Comparison of ENCODE assay signal across 9 mouse cellular contexts in the genomic region with DNA sequence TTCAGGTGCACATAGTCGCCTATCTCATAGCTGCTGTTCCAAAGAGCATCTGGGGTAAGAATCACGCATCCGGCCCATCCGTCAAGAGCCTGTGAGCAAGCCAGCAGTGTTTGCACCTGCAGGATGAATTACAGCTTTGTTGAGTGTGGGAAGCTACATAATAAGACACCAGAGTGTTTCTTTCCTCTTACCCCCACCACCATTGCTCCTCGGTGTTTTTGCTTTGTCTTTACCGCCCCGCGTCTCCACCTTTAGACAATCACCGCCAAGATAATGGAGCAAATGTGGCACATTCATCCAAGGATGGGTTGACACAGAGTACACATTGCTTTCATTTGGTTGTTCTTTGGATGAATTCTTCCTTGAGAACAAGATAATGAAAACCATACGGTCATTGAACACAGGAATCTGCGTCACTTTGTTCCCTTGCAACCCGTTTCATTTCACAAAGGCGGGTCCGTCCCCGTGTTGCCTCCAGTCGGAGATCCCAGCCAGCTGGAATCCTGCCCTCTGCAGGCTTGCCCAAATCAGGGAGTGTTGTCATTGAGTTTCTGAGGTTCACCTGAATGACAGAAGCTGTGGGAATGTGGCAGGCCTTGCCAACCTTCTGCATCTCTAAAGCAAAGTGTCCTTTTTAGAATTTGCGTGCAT.
DNase-seq lines count a peak whose midpoint lies in the region; ATAC-seq lines count a peak whose summit lies in the region.
"Had no signal": no experiment of that assay in that cellular context is flagged by ENCODE, and none has a peak within 500 bp of the region (broad histone marks: within the 10 kb centered on the region; RNA-seq: fewer than 3 reads in every experiment).

No protein-coding gene starts in this region.

- H3K4me1 ChIP-seq in midbrain, embryonic 14.5 days (ENCODE audit: control insufficient read depth, insufficient read depth, low read length), result no peaks in the 10 kb centered on the region
- H3K4me1 ChIP-seq in midbrain, embryonic 13.5 days (replicated peaks), result no peaks in the 10 kb centered on the region
- H3K4me1 ChIP-seq in hindbrain, embryonic 10.5 days (replicated peaks), result no peaks in the 10 kb centered on the region; the same call in 1 of the 2 replicates

- no peaks in the 10 kb centered on the region for H3K27me3 ChIP-seq in midbrain, embryonic 14.5 days (ENCODE audit: control insufficient read depth, insufficient read depth, low read length)
- H3K27me3 ChIP-seq in midbrain, embryonic 13.5 days, result no peaks in the 10 kb centered on the region
- no peaks in the 10 kb centered on the region for H3K27me3 ChIP-seq in hindbrain, embryonic 10.5 days (ENCODE audit: insufficient read depth, poor library complexity, severe bottlenecking)
- H3K27me3 ChIP-seq: embryonic facial prominence, embryonic 12.5 days had no signal

- peak; percentile 13 for DNase-seq in adrenal gland, adult 2 months
- DNase-seq in adrenal gland, adult 8-10 months, result no peak
- DNase-seq in midbrain, embryonic 14.5 days, result peak; percentile 18
- peak; percentile 46 for DNase-seq in hindbrain, embryonic 10.5 days (ENCODE audit: low spot score)
- peak; percentile 82 for DNase-seq in skeletal muscle tissue, adult 2 months (ENCODE audit: low read depth, low spot score)
- no peak for DNase-seq in kidney, adult 9 months
- DNase-seq in spleen, postnatal 4 days (ENCODE audit: low spot score in 2 of 2), result no peak

- no peak for ATAC-seq in midbrain, embryonic 14.5 days (ENCODE audit: low FRiP score, low TSS enrichment)
- ATAC-seq in midbrain, embryonic 13.5 days, result no peak

- H3K4me3 ChIP-seq in midbrain, embryonic 14.5 days (replicated peaks; ENCODE audit: low read depth, low read length), result no peak overlapping the region
- no peak overlapping the region for H3K4me3 ChIP-seq in midbrain, embryonic 13.5 days (replicated peaks)
- H3K4me3 ChIP-seq in hindbrain, embryonic 10.5 days, result peak overlapping the region; percentile 18
- H3K4me3 ChIP-seq: embryonic facial prominence, embryonic 12.5 days had no signal

- no peak overlapping the region for H3K4me2 ChIP-seq in midbrain, embryonic 14.5 days (ENCODE audit: low read length)
- no peak overlapping the region for H3K4me2 ChIP-seq in midbrain, embryonic 13.5 days (replicated peaks)
- H3K4me2 ChIP-seq: embryonic facial prominence, embryonic 12.5 days had no signal

- H3K27ac ChIP-seq in midbrain, embryonic 14.5 days (replicated peaks; ENCODE audit: low read depth, low read length), result no peak overlapping the region
- H3K27ac ChIP-seq in midbrain, embryonic 13.5 days, result no peak overlapping the region
- peak overlapping the region; percentile 41 for H3K27ac ChIP-seq in hindbrain, embryonic 10.5 days
- H3K27ac ChIP-seq: embryonic facial prominence, embryonic 12.5 days had no signal

- no peaks in the 10 kb centered on the region for H3K9me3 ChIP-seq in midbrain, embryonic 14.5 days (ENCODE audit: control insufficient read depth, low read length)
- no peaks in the 10 kb centered on the region for H3K9me3 ChIP-seq in midbrain, embryonic 13.5 days
- no peaks in the 10 kb centered on the region for H3K9me3 ChIP-seq in hindbrain, embryonic 10.5 days
- H3K9me3 ChIP-seq: embryonic facial prominence, embryonic 12.5 days had no signal

- H3K36me3 ChIP-seq in midbrain, embryonic 14.5 days (ENCODE audit: control insufficient read depth, insufficient read depth, low read length), result no peaks in the 10 kb centered on the region
- no peaks in the 10 kb centered on the region for H3K36me3 ChIP-seq in midbrain, embryonic 13.5 days
- H3K36me3 ChIP-seq in hindbrain, embryonic 10.5 days, result no peaks in the 10 kb centered on the region
- H3K36me3 ChIP-seq: embryonic facial prominence, embryonic 12.5 days had no signal

- WGBS in midbrain, embryonic 14.5 days, result 70% methylated on average over 17 of the region's 17 CpGs
- WGBS in midbrain, embryonic 13.5 days, result 63% methylated on average over 17 of the region's 17 CpGs
- WGBS in hindbrain, embryonic 10.5 days, result 41% methylated on average over 17 of the region's 17 CpGs

- H3K9ac ChIP-seq in midbrain, embryonic 14.5 days (replicated peaks; ENCODE audit: low read length), result no peak overlapping the region
- H3K9ac ChIP-seq in midbrain, embryonic 13.5 days (replicated peaks), result no peak overlapping the region
- H3K9ac ChIP-seq: embryonic facial prominence, embryonic 12.5 days had no signal

Comparison
In these comparisons a context has a peak if more than half of its experiments do, and no peak if none do; other contexts are left out.
1. DNase-seq: peak in adrenal gland, adult 2 months (single experiment), midbrain, embryonic 14.5 days (single experiment), hindbrain, embryonic 10.5 days (single experiment) and skeletal muscle tissue, adult 2 months (single experiment); none in adrenal gland, adult 8-10 months (single experiment), kidney, adult 9 months (single experiment) and spleen, postnatal 4 days (0 of 2).